ENCODE assay signal across 16 mouse cellular contexts in the genomic region with DNA sequence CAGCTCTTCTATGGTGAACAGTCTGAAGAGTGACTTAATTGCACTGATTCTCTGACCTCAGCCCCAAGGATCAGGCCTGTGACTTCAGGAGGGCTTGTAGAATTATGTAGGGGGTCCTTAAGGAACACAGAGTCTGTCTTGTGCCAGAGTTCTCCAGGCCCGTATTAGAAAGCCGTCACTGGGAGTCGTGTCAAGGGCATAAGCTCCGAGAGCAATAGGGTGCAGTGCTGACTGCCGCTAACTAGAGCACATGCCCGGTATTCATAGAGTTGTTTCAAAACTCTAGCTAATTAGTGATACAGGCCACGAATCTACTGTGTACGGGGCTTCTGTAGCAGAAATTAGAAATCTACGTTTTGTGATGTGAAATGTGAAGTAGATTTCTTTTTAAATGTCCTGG.
A peak's percentile ranks its signal among the peaks of the same experiment; 100 is the strongest.
DNase-seq lines count a peak whose midpoint lies in the region; ATAC-seq lines count a peak whose summit lies in the region.
"Had no signal": no experiment of that assay in that cellular context is flagged by ENCODE, and none has a peak within 500 bp of the region (broad histone marks: within the 10 kb centered on the region; RNA-seq: fewer than 3 reads in every experiment).

No protein-coding gene starts in this region.

- H3K4me2 ChIP-seq in midbrain, embryonic 14.5 days (ENCODE audit: low read length), result no peak overlapping the region
- no peak overlapping the region for H3K4me2 ChIP-seq in hindbrain, embryonic 12.5 days (replicated peaks)
- H3K4me2 ChIP-seq in limb, embryonic 12.5 days, result no peak overlapping the region
- H3K4me2 ChIP-seq: liver, embryonic 15.5 days had no signal

- H3K9ac ChIP-seq in midbrain, embryonic 14.5 days (replicated peaks; ENCODE audit: low read length), result no peak overlapping the region
- peak overlapping the region; percentile 18; the same call in 1 of the 2 replicates for H3K9ac ChIP-seq in hindbrain, embryonic 12.5 days
- H3K9ac ChIP-seq in limb, embryonic 12.5 days (replicated peaks), result no peak overlapping the region
- H3K9ac ChIP-seq: liver, embryonic 15.5 days had no signal

- ATAC-seq in midbrain, embryonic 14.5 days (ENCODE audit: low FRiP score, low TSS enrichment), result no peak
- 0 out of 2 replicates have a peak, but pooled peaks have one; percentile 8 for ATAC-seq in hindbrain, embryonic 12.5 days (ENCODE audit: low FRiP score)
- no peak for ATAC-seq in limb, embryonic 12.5 days (ENCODE audit: insufficient number of reproducible peaks, insufficient read depth, low FRiP score, low TSS enrichment, low read depth)
- ATAC-seq in megakaryocyte, adult 5-6 weeks (ENCODE audit: poor library complexity, severe bottlenecking), result no peak
- ATAC-seq: activated CD4-positive, CD25-positive, alpha-beta regulatory T cell, adult 4 months; Patski had no signal

- no peak for DNase-seq in midbrain, embryonic 14.5 days
- no peak for DNase-seq in midbrain, embryonic 10.5 days (ENCODE audit: low spot score)
- DNase-seq in left cerebral cortex, adult 9 months (ENCODE audit: low spot score in 2 of 2), result no peak
- no peak for DNase-seq in embryo, embryonic 9.5 days (ENCODE audit: extremely low spot score)
- DNase-seq: adrenal gland, postnatal 25 days; heart, postnatal 4 days; kidney, adult 11 months; lung, postnatal 10 days had no signal

- no peak overlapping the region for H3K4me3 ChIP-seq in midbrain, embryonic 14.5 days (replicated peaks; ENCODE audit: low read depth, low read length)
- H3K4me3 ChIP-seq in midbrain, embryonic 10.5 days, result no peak overlapping the region
- no peak overlapping the region for H3K4me3 ChIP-seq in hindbrain, embryonic 12.5 days
- H3K4me3 ChIP-seq in limb, embryonic 12.5 days (replicated peaks), result no peak overlapping the region
- H3K4me3 ChIP-seq: erythroblast, embryonic 14.5 days; liver, embryonic 15.5 days had no signal

- no peaks in the 10 kb centered on the region for H3K9me3 ChIP-seq in midbrain, embryonic 14.5 days (ENCODE audit: control insufficient read depth, low read length)
- H3K9me3 ChIP-seq in midbrain, embryonic 10.5 days (replicated peaks), result no peaks in the 10 kb centered on the region; the same call in 1 of the 2 replicates
- no peaks in the 10 kb centered on the region for H3K9me3 ChIP-seq in hindbrain, embryonic 12.5 days (replicated peaks)
- no peaks in the 10 kb centered on the region for H3K9me3 ChIP-seq in limb, embryonic 12.5 days
- H3K9me3 ChIP-seq: liver, embryonic 15.5 days had no signal

- H3K27ac ChIP-seq in midbrain, embryonic 14.5 days (replicated peaks; ENCODE audit: low read depth, low read length), result peak overlapping the region; percentile 70
- no peak overlapping the region for H3K27ac ChIP-seq in midbrain, embryonic 10.5 days (replicated peaks)
- H3K27ac ChIP-seq in hindbrain, embryonic 12.5 days, result peak overlapping the region; percentile 72
- peak overlapping the region; percentile 19; the same call in 1 of the 2 replicates for H3K27ac ChIP-seq in limb, embryonic 12.5 days
- H3K27ac ChIP-seq: kidney, postnatal 0 days; liver, embryonic 15.5 days had no signal

- peaks cover 7% of the 10 kb centered on the region; the same call in 1 of the 2 replicates for H3K4me1 ChIP-seq in midbrain, embryonic 14.5 days (ENCODE audit: control insufficient read depth, insufficient read depth, low read length)
- H3K4me1 ChIP-seq in midbrain, embryonic 10.5 days, result peaks cover 6% of the 10 kb centered on the region; the same call in 1 of the 2 replicates
- H3K4me1 ChIP-seq in hindbrain, embryonic 12.5 days, result peaks cover 6% of the 10 kb centered on the region; the same call in 1 of the 2 replicates
- peaks cover 11% of the 10 kb centered on the region for H3K4me1 ChIP-seq in limb, embryonic 12.5 days (replicated peaks)
- H3K4me1 ChIP-seq: liver, embryonic 15.5 days had no signal

- no peaks in the 10 kb centered on the region for H3K27me3 ChIP-seq in midbrain, embryonic 14.5 days (ENCODE audit: control insufficient read depth, insufficient read depth, low read length)
- H3K27me3 ChIP-seq in midbrain, embryonic 10.5 days (ENCODE audit: low read depth, poor library complexity, severe bottlenecking), result no peaks in the 10 kb centered on the region
- H3K27me3 ChIP-seq in hindbrain, embryonic 12.5 days, result no peaks in the 10 kb centered on the region
- H3K27me3 ChIP-seq in limb, embryonic 12.5 days, result no peaks in the 10 kb centered on the region
- H3K27me3 ChIP-seq: liver, embryonic 15.5 days had no signal

- no peaks in the 10 kb centered on the region for H3K36me3 ChIP-seq in midbrain, embryonic 14.5 days (ENCODE audit: control insufficient read depth, insufficient read depth, low read length)
- no peaks in the 10 kb centered on the region for H3K36me3 ChIP-seq in midbrain, embryonic 10.5 days
- no peaks in the 10 kb centered on the region for H3K36me3 ChIP-seq in hindbrain, embryonic 12.5 days
- H3K36me3 ChIP-seq in limb, embryonic 12.5 days, result no peaks in the 10 kb centered on the region
- H3K36me3 ChIP-seq: liver, embryonic 15.5 days had no signal

- 81% methylated on average over 9 of the region's 9 CpGs for WGBS in midbrain, embryonic 14.5 days
- 93% methylated on average over 9 of the region's 9 CpGs for WGBS in midbrain, embryonic 10.5 days
- WGBS in hindbrain, embryonic 12.5 days, result 84% methylated on average over 9 of the region's 9 CpGs
- 74% methylated on average over 9 of the region's 9 CpGs for WGBS in limb, embryonic 12.5 days
